Mouse (Mus musculus) forebrain, embryonic 14.5 days (tissue): Measurements from ENCODE around the gene Aldh3b1. TPM values are rescaled to one million over a fixed set of nuclear protein-coding genes. Genes with fewer than 3 reads are reported as not detected.

Experiments
- ATAC-seq: fragments of 200-750 bp; cut with Nextera tagmentation; 2 replicates; pipeline ENCODE4 v1.8.0; 2017; ENCODE audit warnings: mild to moderate bottlenecking, moderate library complexity
- DNase-seq: peaks from one replicate; pipeline ENCODE4 v3.0.0-alpha.2; 2015; ENCODE audit warnings: low spot score
- H3K27ac ChIP-seq: fragments of 300-500 bp; sonication (generic); 2 replicates; pipeline ENCODE4 v1.5.1; 2014; ENCODE audit warnings: low read depth, mild to moderate bottlenecking, control low read depth, low read length, moderate library complexity
- H3K27me3 ChIP-seq: fragments of 300-500 bp; sonication (generic); replicated peaks from 2 replicates; pipeline ENCODE4 v1.6.1; 2014; ENCODE audit warnings: low read length, control low read depth, mixed read lengths; ENCODE audit not compliant: control insufficient read depth, insufficient read depth
- H3K36me3 ChIP-seq: fragments of 300-500 bp; sonication (generic); 2 replicates; pipeline ENCODE4 v1.6.1; 2014; ENCODE audit warnings: low read length, control low read depth; ENCODE audit not compliant: control insufficient read depth, insufficient read depth
- H3K4me1 ChIP-seq: fragments of 300-500 bp; sonication (generic); 2 replicates; pipeline ENCODE4 v1.6.1; 2014; ENCODE audit warnings: antibody characterized with exemption, low read length, control low read depth; ENCODE audit not compliant: control insufficient read depth, insufficient read depth
- H3K4me2 ChIP-seq: fragments of 300-500 bp; sonication (generic); 2 replicates; pipeline ENCODE4 v1.6.1; 2014; ENCODE audit warnings: mild to moderate bottlenecking, control low read depth, low read length
- H3K4me3 ChIP-seq: fragments of 300-500 bp; sonication (generic); 2 replicates; pipeline ENCODE4 v1.5.1; 2014; ENCODE audit warnings: low read depth, low read length, control low read depth
- H3K9ac ChIP-seq: fragments of 300-500 bp; sonication (generic); 2 replicates; pipeline ENCODE4 v1.6.1; 2014; ENCODE audit warnings: mild to moderate bottlenecking, low read length, control low read depth, moderate library complexity
- H3K9me3 ChIP-seq: fragments of 300-500 bp; sonication (generic); replicated peaks from 2 replicates; pipeline ENCODE4 v1.6.1; 2016; ENCODE audit warnings: low read length, control low read depth, mixed read lengths; ENCODE audit not compliant: control insufficient read depth
- WGBS: fragments of 180-500 bp; shearing (Covaris S2); extraction: QIAGEN DNeasy Blood & Tissue Kit; methylation state at CpG from one replicate; pipeline ENCODE4 v1.1.7; 2014; 5-methylcytosine and 5-hydroxymethylcytosine counted together
- polyA plus RNA-seq: library from polyadenylated mRNA; unstranded; fragments of >200 nt; fragmentation: Nextera tagmentation; extraction: Ambion mirVana; gene quantifications from 2 replicates; pipeline ENCODE4 v1.2.1, GENCODE M21; 2014

The Aldh3b1 gene
- polyA plus RNA-seq, 1 experiment from 2014 or later: 2.0 TPM

DNA sequence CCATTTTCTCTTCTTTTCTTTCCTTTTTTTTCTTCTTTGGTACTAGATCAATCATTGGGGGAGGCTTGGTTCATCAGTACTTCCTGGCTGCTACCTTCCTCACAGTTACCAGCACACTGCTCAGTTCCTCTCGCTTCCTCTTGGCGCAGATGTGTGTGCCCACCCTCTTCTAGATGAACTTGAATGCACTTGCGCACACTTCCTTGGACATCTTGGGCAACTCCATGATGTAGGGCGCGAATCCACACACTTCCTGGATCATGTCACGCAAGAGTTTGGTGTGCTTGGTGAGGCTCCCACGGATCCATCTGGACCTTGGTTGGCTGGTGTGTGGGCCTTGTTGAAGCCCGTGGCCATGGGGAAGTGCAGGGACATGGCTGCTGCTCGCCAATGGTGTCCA lies 2.1 kb upstream of the Aldh3b1 start:
- ATAC-seq (no peak), DNase-seq (no peak)
- WGBS: 89% methylated on average over 9 of the region's 9 CpGs

DNA sequence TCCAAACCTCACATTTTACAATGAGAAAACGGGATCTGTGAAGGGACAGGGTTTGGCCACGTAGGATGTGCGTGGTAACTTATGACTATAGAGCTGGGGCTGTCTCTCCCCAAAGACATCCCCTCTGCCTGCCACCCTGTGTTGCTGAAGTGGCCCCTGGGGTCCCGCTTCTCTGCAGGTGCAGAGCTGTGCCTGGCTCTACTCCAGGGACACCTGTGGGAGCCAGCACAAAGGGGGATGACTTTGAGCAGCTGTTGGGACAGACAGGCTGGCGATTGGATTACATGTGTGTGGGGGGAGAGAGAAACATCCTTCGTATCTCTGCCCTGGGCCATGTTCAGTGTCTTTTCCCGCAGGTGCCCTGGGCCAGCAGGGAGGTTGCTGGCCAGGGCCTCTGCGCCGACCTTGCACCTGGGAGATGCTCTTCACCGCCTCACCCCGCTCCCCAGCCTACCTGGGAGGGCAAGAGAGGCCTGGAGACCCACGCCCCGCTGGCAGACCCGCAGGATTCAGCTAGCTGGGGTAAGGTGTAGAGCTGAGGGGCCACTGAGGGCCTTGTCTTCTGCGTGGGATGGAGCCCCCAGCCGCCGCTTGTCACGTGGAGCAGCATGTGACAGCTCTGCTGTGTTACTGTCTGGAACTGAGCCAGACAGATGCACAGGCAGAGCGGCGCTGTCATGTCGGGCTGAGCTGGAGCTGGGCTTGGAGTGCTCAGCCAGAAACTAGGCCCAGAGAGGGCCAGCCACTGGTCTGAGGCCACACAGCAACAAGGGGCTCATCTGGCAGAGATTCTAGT lies 852 bp upstream of the Aldh3b1 start:
- Histone ChIP-seq H3K27ac (peak overlapping the region; percentile 36; the same call in 1 of the 2 replicates), H3K27me3 (no peaks in the 10 kb centered on the region), H3K9ac (no peak overlapping the region), H3K4me3 (no peak overlapping the region), H3K36me3 (no peaks in the 10 kb centered on the region), H3K4me2 (no peak overlapping the region), H3K9me3 (no peaks in the 10 kb centered on the region), H3K4me1 (peaks cover 4% of the 10 kb centered on the region; the same call in 1 of the 2 replicates)
- peak; percentile 30 for DNase-seq
- WGBS: 70% methylated on average over 21 of the region's 21 CpGs
- ATAC-seq: peak; percentile 37; the same call in 1 of the 2 replicates

More for the DNA sequence above, 2.1 kb upstream of the Aldh3b1 start:
- Histone ChIP-seq H3K36me3 (no peaks in the 10 kb centered on the region), H3K27ac (no peak overlapping the region), H3K27me3 (0 out of 2 replicates have a peak, but pooled peaks cover 2% of the 10 kb centered on the region), H3K4me2 (no peak overlapping the region), H3K4me1 (peaks cover 9% of the 10 kb centered on the region; the same call in 1 of the 2 replicates), H3K4me3 (no peak overlapping the region), H3K9me3 (no peaks in the 10 kb centered on the region), H3K9ac (no peak overlapping the region)

GRCm38 (mm10) chr19:3928779-3929178 lies 829 bp downstream of the Aldh3b1 start:
- WGBS: 76% methylated on average over 4 of the region's 4 CpGs
- Histone ChIP-seq H3K9me3 (no peaks in the 10 kb centered on the region), H3K36me3 (no peaks in the 10 kb centered on the region), H3K4me1 (peaks cover 4% of the 10 kb centered on the region; the same call in 1 of the 2 replicates), H3K9ac (no peak overlapping the region), H3K4me3 (no peak overlapping the region), H3K4me2 (no peak overlapping the region), H3K27me3 (no peaks in the 10 kb centered on the region), H3K27ac (0 out of 2 replicates have a peak overlapping the region, but pooled peaks have one; percentile 36)
- ATAC-seq (no peak), DNase-seq (no peak)

DNA sequence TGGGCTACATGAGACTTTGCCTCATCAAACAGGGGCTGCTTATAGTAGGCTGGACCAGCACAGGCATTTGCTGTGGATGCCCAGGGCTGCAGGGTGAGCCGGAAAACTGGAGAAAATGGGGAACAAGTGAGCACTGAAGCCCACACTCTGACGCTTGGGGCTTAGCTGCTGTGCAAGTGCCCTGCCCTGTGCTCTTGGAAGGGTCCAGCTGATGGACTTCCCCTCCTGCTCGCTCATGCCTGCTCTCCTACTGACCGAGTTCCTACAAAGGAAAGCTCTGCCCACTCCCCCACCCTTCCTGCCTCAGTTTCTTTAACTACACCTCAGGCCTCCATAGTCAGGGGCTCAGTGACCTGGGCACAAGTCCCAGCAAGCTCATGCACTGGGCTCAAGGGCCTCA lies 1.6 kb downstream of the Aldh3b1 start:
- Histone ChIP-seq H3K4me3 (no peak overlapping the region), H3K9me3 (no peaks in the 10 kb centered on the region), H3K9ac (no peak overlapping the region), H3K4me2 (no peak overlapping the region), H3K4me1 (peaks cover 4% of the 10 kb centered on the region; the same call in 1 of the 2 replicates), H3K27ac (no peak overlapping the region), H3K27me3 (no peaks in the 10 kb centered on the region), H3K36me3 (no peaks in the 10 kb centered on the region)
- DNase-seq (no peak), ATAC-seq (no peak)
- 83% methylated on average over 4 of the region's 4 CpGs for WGBS

DNA sequence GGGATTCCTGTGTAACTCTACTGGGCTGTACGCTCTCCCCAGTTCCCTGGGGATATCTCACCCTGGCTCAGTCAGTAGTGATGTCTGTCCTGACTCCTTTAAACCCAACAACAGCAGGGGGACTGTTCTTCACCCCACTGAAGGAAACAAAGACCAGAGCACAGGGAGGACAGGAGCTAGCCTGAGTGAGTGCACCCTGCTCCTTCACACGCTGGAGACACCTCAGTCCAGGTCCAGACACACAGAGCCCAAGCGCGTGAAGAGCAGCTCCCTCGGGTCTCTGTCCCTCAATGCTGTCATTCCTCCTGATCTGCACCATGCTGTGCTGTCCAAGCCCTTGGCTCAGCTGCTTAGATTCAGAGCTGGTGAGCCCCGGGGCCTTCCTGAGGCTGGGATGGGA lies 2.9 kb downstream of the Aldh3b1 start:
- no peaks in the 10 kb centered on the region for H3K9me3 ChIP-seq
- no peaks in the 10 kb centered on the region for H3K27me3 ChIP-seq
- WGBS: 60% methylated on average over 6 of the region's 6 CpGs
- H3K27ac ChIP-seq: no peak overlapping the region
- H3K36me3 ChIP-seq: no peaks in the 10 kb centered on the region
- no peak overlapping the region for H3K4me3 ChIP-seq
- no peak overlapping the region for H3K4me2 ChIP-seq
- no peak for ATAC-seq
- no peak for DNase-seq
- peaks cover 4% of the 10 kb centered on the region; the same call in 1 of the 2 replicates for H3K4me1 ChIP-seq
- no peak overlapping the region for H3K9ac ChIP-seq

GRCm38 (mm10) chr19:3926279-3926678 lies 3.3 kb downstream of the Aldh3b1 start:
- ATAC-seq (no peak), DNase-seq (no peak)
- Histone ChIP-seq H3K27me3 (no peaks in the 10 kb centered on the region), H3K36me3 (no peaks in the 10 kb centered on the region), H3K4me3 (no peak overlapping the region), H3K27ac (no peak overlapping the region), H3K4me2 (no peak overlapping the region), H3K4me1 (peaks cover 4% of the 10 kb centered on the region; the same call in 1 of the 2 replicates), H3K9me3 (no peaks in the 10 kb centered on the region), H3K9ac (no peak overlapping the region)
- 71% methylated on average over 3 of the region's 3 CpGs for WGBS

- no peaks in the 10 kb centered on the region for H3K36me3 ChIP-seq
- no peak for ATAC-seq
- no peak for DNase-seq
- H3K4me3 ChIP-seq: no peak overlapping the region
- no peak overlapping the region for H3K9ac ChIP-seq
- no peak overlapping the region for H3K4me2 ChIP-seq
- WGBS: 86% methylated on average over 6 of the region's 6 CpGs
- H3K27me3 ChIP-seq: no peaks in the 10 kb centered on the region
- no peak overlapping the region for H3K27ac ChIP-seq
- H3K9me3 ChIP-seq: no peaks in the 10 kb centered on the region
- H3K4me1 ChIP-seq: peaks cover 4% of the 10 kb centered on the region; the same call in 1 of the 2 replicates
Measured at GRCm38 (mm10) chr19:3925859-3926258, 3.7 kb downstream of the Aldh3b1 start.

GRCm38 (mm10) chr19:3924868-3925267 lies 4.7 kb downstream of the Aldh3b1 start:
- H3K4me2 ChIP-seq: no peak overlapping the region
- no peaks in the 10 kb centered on the region for H3K9me3 ChIP-seq
- 92% methylated on average over 7 of the region's 7 CpGs for WGBS
- DNase-seq (no peak), ATAC-seq (no peak)
- no peak overlapping the region for H3K4me3 ChIP-seq
- no peak overlapping the region for H3K27ac ChIP-seq
- H3K27me3 ChIP-seq: no peaks in the 10 kb centered on the region
- H3K4me1 ChIP-seq: peaks cover 4% of the 10 kb centered on the region; the same call in 1 of the 2 replicates
- no peak overlapping the region for H3K9ac ChIP-seq
- no peaks in the 10 kb centered on the region for H3K36me3 ChIP-seq

GRCm38 (mm10) chr19:3924190-3924589 lies 5.4 kb downstream of the Aldh3b1 start:
- 83% methylated on average over 8 of the region's 8 CpGs for WGBS

More at GRCm38 (mm10) chr19:3924190-3924589, 5.4 kb downstream of the Aldh3b1 start:
- H3K4me1 ChIP-seq: no peaks in the 10 kb centered on the region
- H3K4me3 ChIP-seq: no peak overlapping the region
- no peaks in the 10 kb centered on the region for H3K27me3 ChIP-seq
- no peak for ATAC-seq
- H3K4me2 ChIP-seq: no peak overlapping the region
- no peak for DNase-seq
- H3K9ac ChIP-seq: no peak overlapping the region
- H3K27ac ChIP-seq: no peak overlapping the region
- H3K36me3 ChIP-seq: no peaks in the 10 kb centered on the region
- no peaks in the 10 kb centered on the region for H3K9me3 ChIP-seq
